Mouse (Mus musculus) midbrain, embryonic 12.5 days (tissue): ENCODE results near the gene Kat6b. TPM values are rescaled to one million over a fixed set of nuclear protein-coding genes. Genes with fewer than 3 reads are reported as not detected.

ENCODE experiments used
- ATAC-seq: fragments of 200-750 bp; cut with Nextera tagmentation; 2 replicates; pipeline ENCODE4 v1.8.0; 2017; ENCODE audit warnings: low read depth, moderate TSS enrichment, moderate library complexity; ENCODE audit not compliant: low FRiP score
- H3K27ac ChIP-seq: fragments of 300-500 bp; sonication (generic); replicated peaks from 2 replicates; pipeline ENCODE4 v1.5.1; 2016; ENCODE audit warnings: mild to moderate bottlenecking
- H3K27me3 ChIP-seq: fragments of 300-500 bp; sonication (generic); 2 replicates; pipeline ENCODE4 v1.6.1; 2016; ENCODE audit warnings: mild to moderate bottlenecking
- H3K36me3 ChIP-seq: fragments of 300-500 bp; sonication (generic); 2 replicates; pipeline ENCODE4 v1.6.1; 2016
- H3K4me1 ChIP-seq: fragments of 300-500 bp; sonication (generic); 2 replicates; pipeline ENCODE4 v1.6.1; 2016
- H3K4me2 ChIP-seq: fragments of 300-500 bp; sonication (generic); replicated peaks from 2 replicates; pipeline ENCODE4 v1.6.1; 2016; ENCODE audit warnings: mild to moderate bottlenecking, moderate library complexity
- H3K4me3 ChIP-seq: fragments of 300-500 bp; sonication (generic); 2 replicates; pipeline ENCODE4 v1.5.1; 2016; ENCODE audit warnings: mild to moderate bottlenecking
- H3K9ac ChIP-seq: fragments of 300-500 bp; sonication (generic); replicated peaks from 2 replicates; pipeline ENCODE4 v1.6.1; 2016; ENCODE audit warnings: mild to moderate bottlenecking, moderate library complexity
- H3K9me3 ChIP-seq: fragments of 300-500 bp; sonication (generic); 2 replicates; pipeline ENCODE4 v1.6.1; 2016; ENCODE audit warnings: mild to moderate bottlenecking
- WGBS: fragments of 180-500 bp; shearing (Covaris S2); methylation state at CpG from one replicate; pipeline ENCODE4 v1.1.7; 2016; 5-methylcytosine and 5-hydroxymethylcytosine counted together
- polyA plus RNA-seq: library from polyadenylated mRNA; unstranded; fragments of >200 nt; fragmentation: Nextera tagmentation; extraction: Ambion mirVana; gene quantifications from 2 replicates; pipeline ENCODE4 v1.2.1, GENCODE M21; 2016

Gene Kat6b
- polyA plus RNA-seq, 1 experiment from 2014 or later: 25.4 TPM

DNA sequence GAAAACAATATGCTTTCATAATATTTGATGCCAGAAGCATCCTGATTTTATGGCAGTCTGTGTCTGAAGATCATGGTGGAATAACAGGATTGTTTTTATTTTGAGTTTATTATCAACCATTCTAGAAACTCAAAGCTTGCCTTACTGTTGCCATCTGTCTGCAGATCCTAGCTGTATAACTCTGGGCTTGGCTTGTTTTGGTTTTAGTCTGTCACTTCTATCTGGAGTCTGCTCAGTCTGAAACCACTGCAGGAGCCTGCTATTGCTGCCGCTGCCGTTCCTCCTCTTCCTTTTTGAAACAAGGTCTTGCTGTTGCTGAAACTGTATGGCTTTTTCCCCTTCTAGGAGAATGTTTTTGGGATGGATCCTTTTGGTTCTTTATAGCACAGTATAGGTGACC lies 52.8 kb downstream of the Kat6b start:
- no peaks in the 10 kb centered on the region for H3K9me3 ChIP-seq
- peak overlapping the region; percentile 76 for H3K27ac ChIP-seq
- no peaks in the 10 kb centered on the region for H3K36me3 ChIP-seq
- 0 out of 2 replicates have a peak overlapping the region, but pooled peaks have one; percentile 17 for H3K4me2 ChIP-seq
- H3K4me1 ChIP-seq: peaks cover 35% of the 10 kb centered on the region
- H3K4me3 ChIP-seq: no peak overlapping the region
- H3K9ac ChIP-seq: no peak overlapping the region
- WGBS: 65% methylated on average over 2 of the region's 2 CpGs
- no peak for ATAC-seq
- H3K27me3 ChIP-seq: no peaks in the 10 kb centered on the region

- Histone ChIP-seq H3K9me3 (no peaks in the 10 kb centered on the region), H3K4me1 (peaks cover 32% of the 10 kb centered on the region), H3K36me3 (no peaks in the 10 kb centered on the region), H3K4me2 (peak overlapping the region; percentile 17; the same call in 1 of the 2 replicates), H3K27ac (peak overlapping the region; percentile 76), H3K27me3 (no peaks in the 10 kb centered on the region), H3K9ac (no peak overlapping the region), H3K4me3 (no peak overlapping the region)
- WGBS: 61% methylated on average over 11 of the region's 11 CpGs
- ATAC-seq: peak; percentile 79
These were observed 53.5 kb downstream of the Kat6b start for GRCm38 (mm10) chr14:21534542-21535272.

DNA sequence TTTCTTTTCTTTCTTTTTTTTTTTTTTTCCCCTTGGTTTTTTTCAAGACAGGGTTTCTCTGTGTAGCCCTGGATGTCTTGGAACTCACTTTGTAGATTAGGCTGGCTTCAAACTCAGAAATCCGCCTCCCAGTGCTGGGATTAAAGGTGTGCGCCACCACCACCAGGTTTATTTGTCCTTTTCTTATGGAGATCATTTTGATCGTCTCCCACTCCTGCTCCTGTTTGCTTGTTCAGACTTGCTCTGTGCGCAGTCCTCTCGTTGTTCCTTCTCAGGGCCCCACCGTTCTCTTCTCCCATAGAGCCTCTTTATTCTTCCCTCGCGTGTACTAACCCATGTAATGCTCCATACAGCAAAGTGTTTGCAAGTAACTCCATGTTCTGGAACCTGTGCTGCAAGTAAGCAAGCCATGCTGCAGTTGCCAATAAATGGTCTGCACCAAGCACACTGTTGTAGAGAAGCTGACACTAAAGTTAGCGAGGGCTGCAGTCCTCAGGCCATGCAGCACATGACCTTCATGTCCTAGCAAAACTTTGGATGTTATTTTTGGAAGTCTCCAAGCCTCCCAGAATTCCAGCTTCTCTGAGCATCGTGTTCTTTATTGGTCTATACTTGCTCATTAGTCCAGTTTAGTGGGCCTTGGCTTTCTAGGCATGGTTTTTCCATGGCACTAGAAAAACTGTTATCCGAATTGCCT lies 55.4 kb downstream of the Kat6b start:
- no peak for ATAC-seq
- no peak overlapping the region for H3K9ac ChIP-seq
- H3K27ac ChIP-seq: no peak overlapping the region
- no peaks in the 10 kb centered on the region for H3K27me3 ChIP-seq
- H3K4me2 ChIP-seq: no peak overlapping the region
- H3K36me3 ChIP-seq: 0 out of 2 replicates have a peak, but pooled peaks cover 4% of the 10 kb centered on the region
- 85% methylated on average over 11 of the region's 11 CpGs for WGBS
- H3K4me3 ChIP-seq: no peak overlapping the region
- 0 out of 2 replicates have a peak, but pooled peaks cover 4% of the 10 kb centered on the region for H3K9me3 ChIP-seq
- H3K4me1 ChIP-seq: peaks cover 34% of the 10 kb centered on the region

GRCm38 (mm10) chr14:21537838-21538237 lies 56.6 kb downstream of the Kat6b start:
- Histone ChIP-seq H3K27ac (no peak overlapping the region), H3K9ac (no peak overlapping the region), H3K27me3 (no peaks in the 10 kb centered on the region), H3K36me3 (peaks cover 11% of the 10 kb centered on the region), H3K4me2 (no peak overlapping the region), H3K4me3 (no peak overlapping the region), H3K4me1 (peaks cover 31% of the 10 kb centered on the region), H3K9me3 (0 out of 2 replicates have a peak, but pooled peaks cover 4% of the 10 kb centered on the region)
- WGBS: 94% methylated on average over 3 of the region's 3 CpGs
- ATAC-seq: no peak

DNA sequence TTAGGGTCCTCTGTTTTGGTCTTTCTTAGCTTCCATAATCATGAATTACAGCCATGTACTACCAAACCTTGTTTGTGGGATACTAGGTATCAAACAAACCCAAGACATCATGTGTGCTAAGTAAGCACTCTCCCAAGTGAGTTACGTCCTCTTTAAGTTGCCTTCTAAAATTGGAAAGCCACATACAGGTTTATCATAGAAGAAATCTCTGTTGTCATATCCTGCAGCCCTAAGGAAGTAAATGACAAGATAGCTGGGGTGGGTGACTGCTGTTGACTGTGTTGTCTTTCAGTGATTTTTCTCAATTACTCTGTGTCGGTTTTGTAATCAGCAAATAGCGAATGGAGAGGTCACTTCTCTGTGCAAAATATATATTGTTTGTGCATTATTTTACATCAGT lies 58.5 kb downstream of the Kat6b start:
- Histone ChIP-seq H3K9me3 (0 out of 2 replicates have a peak, but pooled peaks cover 4% of the 10 kb centered on the region), H3K4me2 (no peak overlapping the region), H3K9ac (no peak overlapping the region), H3K27ac (no peak overlapping the region), H3K36me3 (peaks cover 11% of the 10 kb centered on the region), H3K27me3 (no peaks in the 10 kb centered on the region), H3K4me3 (no peak overlapping the region), H3K4me1 (peaks cover 26% of the 10 kb centered on the region)
- WGBS: 91% methylated on average over 3 of the region's 3 CpGs
- no peak for ATAC-seq

- H3K9ac ChIP-seq: no peak overlapping the region
- 72% methylated on average over 3 of the region's 3 CpGs for WGBS
- no peak overlapping the region for H3K27ac ChIP-seq
- no peak overlapping the region for H3K4me2 ChIP-seq
- H3K27me3 ChIP-seq: no peaks in the 10 kb centered on the region
- 0 out of 2 replicates have a peak, but pooled peaks cover 4% of the 10 kb centered on the region for H3K9me3 ChIP-seq
- no peak for ATAC-seq
- H3K4me3 ChIP-seq: no peak overlapping the region
- peaks cover 11% of the 10 kb centered on the region for H3K36me3 ChIP-seq
- H3K4me1 ChIP-seq: peaks cover 27% of the 10 kb centered on the region
These were observed 59.1 kb downstream of the Kat6b start for GRCm38 (mm10) chr14:21540361-21540760.

- Histone ChIP-seq H3K9me3 (0 out of 2 replicates have a peak, but pooled peaks cover 4% of the 10 kb centered on the region), H3K4me1 (peaks cover 62% of the 10 kb centered on the region), H3K4me2 (no peak overlapping the region), H3K27me3 (no peaks in the 10 kb centered on the region), H3K4me3 (no peak overlapping the region), H3K36me3 (peaks cover 11% of the 10 kb centered on the region), H3K9ac (no peak overlapping the region), H3K27ac (peak overlapping the region; percentile 59)
- ATAC-seq: no peak
- WGBS: 73% methylated on average over 4 of the region's 4 CpGs
These were observed 64.3 kb downstream of the Kat6b start for GRCm38 (mm10) chr14:21545529-21545928.

DNA sequence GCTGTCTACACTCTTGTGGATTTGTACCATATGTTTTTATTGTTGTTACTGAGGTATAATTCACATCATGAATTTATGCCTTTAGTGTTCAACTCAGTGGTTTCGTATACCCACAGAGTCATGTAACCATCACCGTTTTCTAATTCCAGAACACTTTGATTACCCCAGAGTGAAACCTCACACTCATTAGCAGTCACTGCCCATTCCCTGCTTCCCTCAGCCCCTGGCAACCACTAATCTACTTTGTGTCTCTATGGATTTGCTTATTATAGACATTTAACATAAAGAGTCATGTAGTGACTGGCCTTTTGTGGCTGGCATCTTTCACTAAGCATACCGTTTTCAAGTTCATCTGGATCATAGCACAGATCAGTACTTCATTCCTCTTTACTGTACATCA lies 65.1 kb downstream of the Kat6b start:
- Histone ChIP-seq H3K4me2 (peak overlapping the region; percentile 8), H3K9me3 (0 out of 2 replicates have a peak, but pooled peaks cover 2% of the 10 kb centered on the region), H3K4me3 (no peak overlapping the region), H3K9ac (no peak overlapping the region), H3K27me3 (no peaks in the 10 kb centered on the region), H3K36me3 (peaks cover 9% of the 10 kb centered on the region), H3K27ac (peak overlapping the region; percentile 59), H3K4me1 (peaks cover 62% of the 10 kb centered on the region)
- peak; percentile 57 for ATAC-seq
- WGBS: 21% methylated on average over 3 of the region's 3 CpGs

GRCm38 (mm10) chr14:21547297-21547696 lies 66.1 kb downstream of the Kat6b start:
- Histone ChIP-seq H3K9me3 (no peaks in the 10 kb centered on the region), H3K27me3 (no peaks in the 10 kb centered on the region), H3K4me3 (no peak overlapping the region), H3K4me2 (no peak overlapping the region; the same call in 1 of the 2 replicates), H3K27ac (peak overlapping the region; percentile 59), H3K36me3 (peaks cover 3% of the 10 kb centered on the region), H3K4me1 (peaks cover 62% of the 10 kb centered on the region), H3K9ac (no peak overlapping the region)
- 36% methylated on average over 7 of the region's 7 CpGs for WGBS
- ATAC-seq: no peak

GRCm38 (mm10) chr14:21547965-21548364 lies 66.7 kb downstream of the Kat6b start:
- Histone ChIP-seq H3K27ac (peak overlapping the region; percentile 59; the same call in 1 of the 2 replicates), H3K9me3 (no peaks in the 10 kb centered on the region), H3K27me3 (no peaks in the 10 kb centered on the region), H3K4me2 (no peak overlapping the region), H3K9ac (no peak overlapping the region), H3K4me1 (peaks cover 60% of the 10 kb centered on the region), H3K36me3 (no peaks in the 10 kb centered on the region), H3K4me3 (no peak overlapping the region)
- no peak for ATAC-seq
- 22% methylated on average over 3 of the region's 3 CpGs for WGBS

GRCm38 (mm10) chr14:21548952-21549607 lies 67.8 kb downstream of the Kat6b start:
- Histone ChIP-seq H3K4me2 (no peak overlapping the region), H3K4me3 (no peak overlapping the region), H3K36me3 (no peaks in the 10 kb centered on the region), H3K4me1 (peaks cover 62% of the 10 kb centered on the region), H3K9me3 (no peaks in the 10 kb centered on the region), H3K9ac (no peak overlapping the region), H3K27me3 (no peaks in the 10 kb centered on the region), H3K27ac (no peak overlapping the region)
- ATAC-seq: no peak
- 89% methylated on average over 6 of the region's 6 CpGs for WGBS
